Mouse (Mus musculus) heart, embryonic 14.5 days (tissue): ENCODE data around the gene 9330182L06Rik. TPM values are rescaled to one million over a fixed set of nuclear protein-coding genes. Genes with fewer than 3 reads are reported as not detected.

ENCODE experiments used
- ATAC-seq: fragments of 200-750 bp; cut with Nextera tagmentation; 2 replicates; pipeline ENCODE4 v1.8.0; 2017; ENCODE audit warnings: low read depth, moderate TSS enrichment; ENCODE audit not compliant: insufficient number of reproducible peaks, insufficient read depth, low FRiP score
- H3K27ac ChIP-seq, 2 experiments: fragments of 200-500 bp in 1 of 2; fragments of 300-500 bp in 1 of 2; sonication (generic) in 1 of 2; replicated peaks in 1 of 2; 2 replicates each; pipeline ENCODE4 v1.5.1; 2012 to 2014; ENCODE audit warnings: low read depth in 2 of 2, low read length in 2 of 2, control low read depth in 1 of 2, mild to moderate bottlenecking in 1 of 2, mixed read lengths in 1 of 2; ENCODE audit not compliant: control insufficient read depth in 1 of 2, insufficient read depth in 1 of 2
- H3K27me3 ChIP-seq: fragments of 300-500 bp; sonication (generic); 2 replicates; pipeline ENCODE4 v1.6.1; 2014; ENCODE audit warnings: mild to moderate bottlenecking, low read length, control low read depth; ENCODE audit not compliant: control insufficient read depth, insufficient read depth
- H3K36me3 ChIP-seq: fragments of 300-500 bp; sonication (generic); 2 replicates; pipeline ENCODE4 v1.6.1; 2014; ENCODE audit warnings: mild to moderate bottlenecking, control low read depth, low read length, mixed read lengths; ENCODE audit not compliant: control insufficient read depth, insufficient read depth
- H3K4me1 ChIP-seq, 2 experiments: fragments of 200-500 bp in 1 of 2; fragments of 300-500 bp in 1 of 2; sonication (generic) in 1 of 2; 2 replicates each; pipeline ENCODE4 v1.6.1; 2012 to 2014; ENCODE audit warnings: low read length in 2 of 2, control low read depth in 1 of 2, mixed read lengths in 1 of 2; ENCODE audit not compliant: control insufficient read depth in 2 of 2, insufficient read depth in 2 of 2
- H3K4me2 ChIP-seq: fragments of 300-500 bp; sonication (generic); 2 replicates; pipeline ENCODE4 v1.6.1; 2014; ENCODE audit warnings: mild to moderate bottlenecking, low read length
- H3K4me3 ChIP-seq, 2 experiments: fragments of 200-500 bp in 1 of 2; fragments of 300-500 bp in 1 of 2; sonication (generic) in 1 of 2; 2 replicates each; pipeline ENCODE4 v1.5.1; 2012 to 2014; ENCODE audit warnings: low read length in 2 of 2, mild to moderate bottlenecking in 2 of 2, control low read depth in 1 of 2, low read depth in 1 of 2, moderate library complexity in 1 of 2; ENCODE audit not compliant: control insufficient read depth in 1 of 2, insufficient read depth in 1 of 2
- H3K9ac ChIP-seq: fragments of 300-500 bp; sonication (generic); 2 replicates; pipeline ENCODE4 v1.6.1; 2014; ENCODE audit warnings: mild to moderate bottlenecking, low read length
- H3K9me3 ChIP-seq: fragments of 300-500 bp; sonication (generic); 2 replicates; pipeline ENCODE4 v1.6.1; 2016; ENCODE audit warnings: low read length, control low read depth; ENCODE audit not compliant: control insufficient read depth
- WGBS: fragments of 180-500 bp; shearing (Covaris S2); extraction: QIAGEN DNeasy Blood & Tissue Kit; methylation state at CpG from one replicate; pipeline ENCODE4 v1.1.7; 2014; 5-methylcytosine and 5-hydroxymethylcytosine counted together
- microRNA counts: library from miRNA; unstranded; fragments of <30 nt; microRNA quantifications from one replicate; lab custom pipeline; 2016
- microRNA-seq: library from miRNA; unstranded; fragments of <30 nt; microRNA quantifications from one replicate; pipeline ENCODE4, GENCODE M21; 2016
- polyA plus RNA-seq: library from polyadenylated mRNA; unstranded; fragments of >200 nt; fragmentation: Nextera tagmentation; extraction: Ambion mirVana; gene quantifications from 2 replicates; pipeline ENCODE4 v1.2.1, GENCODE M21; 2014

9330182L06Rik gene
- polyA plus RNA-seq, 1 experiment from 2014 or later = 2.4 TPM

- no peak overlapping the region for H3K4me3 ChIP-seq
- H3K36me3 ChIP-seq = no peaks in the 10 kb centered on the region
- 71% methylated on average over 3 of the region's 3 CpGs for WGBS
- no peak overlapping the region for H3K9ac ChIP-seq
- no peaks in the 10 kb centered on the region for H3K4me1 ChIP-seq
- ATAC-seq = no peak
- H3K9me3 ChIP-seq = no peaks in the 10 kb centered on the region
- H3K4me2 ChIP-seq = no peak overlapping the region
- H3K27me3 ChIP-seq = no peaks in the 10 kb centered on the region
- H3K27ac ChIP-seq = no peak overlapping the region
Observed at GRCm38 (mm10) chr5:9477587-9477986, 211.7 kb downstream of the 9330182L06Rik start.

GRCm38 (mm10) chr5:9495456-9495855 lies 229.5 kb downstream of the 9330182L06Rik start:
- Histone ChIP-seq H3K27ac (no peak overlapping the region), H3K4me3 (no peak overlapping the region), H3K9ac (no peak overlapping the region), H3K4me2 (no peak overlapping the region), H3K36me3 (no peaks in the 10 kb centered on the region), H3K27me3 (no peaks in the 10 kb centered on the region), H3K4me1 (no peaks in the 10 kb centered on the region), H3K9me3 (no peaks in the 10 kb centered on the region)
- 19% methylated on average over 5 of the region's 5 CpGs for WGBS
- no peak for ATAC-seq

GRCm38 (mm10) chr5:9497235-9497634 lies 231.3 kb downstream of the 9330182L06Rik start:
- ATAC-seq = no peak
- WGBS = 66% methylated on average over 4 of the region's 4 CpGs
- no peak overlapping the region for H3K4me3 ChIP-seq

DNA sequence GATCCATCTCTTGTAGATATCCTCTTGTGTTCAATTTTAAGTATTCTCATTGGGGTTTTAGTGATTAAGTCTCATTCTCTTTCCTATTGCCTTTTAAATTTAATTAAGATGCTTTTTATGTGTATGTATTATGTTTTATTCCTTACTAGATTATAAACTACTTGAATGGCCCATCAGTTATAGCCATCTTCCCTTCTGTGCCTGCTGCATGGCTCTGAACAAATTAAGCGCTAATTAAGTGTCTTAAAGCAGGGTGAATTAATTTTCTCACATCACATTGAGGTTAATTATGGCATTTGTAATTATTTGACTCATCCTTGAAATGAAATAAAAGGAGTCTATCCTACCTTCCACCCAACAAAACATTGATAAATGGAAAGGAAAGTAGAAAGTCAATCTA lies 245.1 kb downstream of the 9330182L06Rik start:
- Histone ChIP-seq H3K36me3 (no peaks in the 10 kb centered on the region), H3K4me3 (no peak overlapping the region), H3K9ac (no peak overlapping the region), H3K4me1 (no peaks in the 10 kb centered on the region), H3K4me2 (no peak overlapping the region), H3K27me3 (no peaks in the 10 kb centered on the region), H3K9me3 (no peaks in the 10 kb centered on the region), H3K27ac (no peak overlapping the region)
- no peak for ATAC-seq
- 80% methylated on average over 1 of the region's 1 CpGs for WGBS

More at GRCm38 (mm10) chr5:9497235-9497634, 231.3 kb downstream of the 9330182L06Rik start:
- Histone ChIP-seq H3K27ac (no peak overlapping the region), H3K9me3 (no peaks in the 10 kb centered on the region), H3K36me3 (no peaks in the 10 kb centered on the region), H3K9ac (no peak overlapping the region), H3K27me3 (no peaks in the 10 kb centered on the region), H3K4me1 (no peaks in the 10 kb centered on the region), H3K4me2 (no peak overlapping the region)

GRCm38 (mm10) chr5:9525507-9525906 lies 259.6 kb downstream of the 9330182L06Rik start:
- no peak for ATAC-seq
- H3K36me3 ChIP-seq = no peaks in the 10 kb centered on the region
- H3K4me3 ChIP-seq = no peak overlapping the region
- H3K4me1 ChIP-seq = no peaks in the 10 kb centered on the region
- H3K9ac ChIP-seq = no peak overlapping the region
- H3K9me3 ChIP-seq = no peaks in the 10 kb centered on the region
- WGBS = 71% methylated on average over 4 of the region's 4 CpGs
- H3K4me2 ChIP-seq = no peak overlapping the region
- H3K27ac ChIP-seq = no peak overlapping the region
- H3K27me3 ChIP-seq = no peaks in the 10 kb centered on the region

MicroRNA genes within 50 kb of the gene (microRNA counts, 519-probe panel; counts per million panel counts)
- 322 counts per million, percentile 70 among the panel's probes with 10 or more counts for microRNA mmu-miR-879 (lab: Ali Mortazavi, UCI)

Small RNA genes lying within 50 kb of the gene (microRNA-seq; reads per million reads assigned to microRNA genes)
- 1.7 reads per million for gene Mir879

Other genes starting within 250 kb of the 9330182L06Rik start
- 12.8 and 13.1 TPM in 2 replicates for gene Tmem243, start 165.4 kb upstream of the 9330182L06Rik start, polyA plus RNA-seq
- 33.4 and 36.6 TPM in 2 replicates for gene Dmtf1, start 104.3 kb upstream of the 9330182L06Rik start, polyA plus RNA-seq